Mouse (Mus musculus): Measurements from ENCODE around the gene Fbxo21. TPM values are rescaled to one million over a fixed set of nuclear protein-coding genes. Genes with fewer than 3 reads are reported as not detected.

Fbxo21 gene
- polyA plus RNA-seq, 1 experiment from 2014 or later, result 80.2 TPM

GRCm38 (mm10) chr5:117976263-117976656 lies 270 bp upstream of the Fbxo21 start:
- DNase-seq (ENCODE audit: low spot score) (no peak), ATAC-seq (ENCODE audit: low FRiP score) (peak; percentile 7; the same call in 1 of the 2 replicates)
- no peak overlapping the region for H3K9ac ChIP-seq (ENCODE audit: low read depth, low read length)
- no peaks in the 10 kb centered on the region for H3K27me3 ChIP-seq (ENCODE audit: control insufficient read depth, insufficient read depth, low read length)
- H3K4me1 ChIP-seq (replicated peaks; ENCODE audit: control insufficient read depth, insufficient read depth, low read length), result peaks cover 6% of the 10 kb centered on the region; the same call in 1 of the 2 replicates
- no peaks in the 10 kb centered on the region for H3K36me3 ChIP-seq (ENCODE audit: control insufficient read depth, insufficient read depth, low read length)
- peak overlapping the region; percentile 66; the same call in 1 of the 2 replicates for H3K4me2 ChIP-seq (replicated peaks; ENCODE audit: low read depth, low read length)
- WGBS, result 21% methylated on average over 19 of the region's 19 CpGs
- peak overlapping the region; percentile 99 for H3K4me3 ChIP-seq (ENCODE audit: low read depth, low read length)
- H3K27ac ChIP-seq (ENCODE audit: low read depth, low read length), result no peak overlapping the region
- H3K9me3 ChIP-seq (ENCODE audit: control insufficient read depth, low read length), result no peaks in the 10 kb centered on the region

DNA sequence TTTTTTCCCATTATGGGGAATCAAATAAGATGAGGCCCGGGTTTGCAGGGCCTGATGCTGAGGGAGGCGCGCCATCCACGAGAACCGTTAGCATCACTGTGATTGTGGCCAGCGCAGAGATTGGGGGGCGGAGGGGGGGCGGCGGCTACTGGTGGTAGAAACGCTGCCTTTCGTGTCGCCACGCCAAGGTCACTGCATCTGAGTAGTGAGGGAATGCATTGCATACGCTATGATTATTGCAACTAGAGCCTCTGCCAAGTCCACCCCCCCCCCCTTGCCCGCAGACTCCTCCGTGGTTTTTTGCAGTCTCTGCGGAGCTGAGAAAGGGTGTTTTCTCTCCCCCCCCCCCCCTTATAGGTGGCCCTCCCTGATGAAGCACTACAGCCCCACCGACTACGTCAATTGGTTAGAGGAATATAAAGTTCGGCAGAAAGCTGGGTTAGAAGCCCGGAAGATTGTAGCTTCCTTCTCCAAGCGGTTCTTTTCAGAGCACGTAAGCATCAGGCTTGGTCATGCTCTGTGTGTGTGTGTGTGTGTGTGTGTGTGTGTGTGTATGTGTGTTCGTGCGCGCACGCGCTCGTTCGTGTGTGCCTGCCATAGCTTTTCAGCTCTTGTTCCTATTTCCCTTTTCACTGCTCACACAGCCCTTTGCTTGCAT lies 1.1 kb downstream of the Fbxo21 start:
- Histone ChIP-seq H3K4me1 (replicated peaks; ENCODE audit: control insufficient read depth, insufficient read depth, low read length) (peaks cover 6% of the 10 kb centered on the region; the same call in 1 of the 2 replicates), H3K27me3 (ENCODE audit: control insufficient read depth, insufficient read depth, low read length) (no peaks in the 10 kb centered on the region), H3K4me3 (ENCODE audit: low read depth, low read length) (peak overlapping the region; percentile 99), H3K36me3 (ENCODE audit: control insufficient read depth, insufficient read depth, low read length) (0 out of 2 replicates have a peak, but pooled peaks cover 3% of the 10 kb centered on the region), H3K9ac (ENCODE audit: low read depth, low read length) (peak overlapping the region; percentile 98), H3K27ac (ENCODE audit: low read depth, low read length) (peak overlapping the region; percentile 83; the same call in 1 of the 2 replicates), H3K9me3 (ENCODE audit: control insufficient read depth, low read length) (no peaks in the 10 kb centered on the region), H3K4me2 (replicated peaks; ENCODE audit: low read depth, low read length) (peak overlapping the region; percentile 66)
- DNase-seq (ENCODE audit: low spot score) (peak; percentile 43), ATAC-seq (ENCODE audit: low FRiP score) (no peak)
- 22% methylated on average over 28 of the region's 30 CpGs for WGBS

- H3K4me1 ChIP-seq (replicated peaks; ENCODE audit: control insufficient read depth, insufficient read depth, low read length), result peaks cover 6% of the 10 kb centered on the region; the same call in 1 of the 2 replicates
- peak overlapping the region; percentile 66 for H3K4me2 ChIP-seq (replicated peaks; ENCODE audit: low read depth, low read length)
- peak overlapping the region; percentile 98 for H3K9ac ChIP-seq (ENCODE audit: low read depth, low read length)
- WGBS, result 53% methylated on average over 17 of the region's 17 CpGs
- H3K27ac ChIP-seq (ENCODE audit: low read depth, low read length), result no peak overlapping the region
- DNase-seq (ENCODE audit: low spot score) (no peak), ATAC-seq (ENCODE audit: low FRiP score) (no peak)
- no peaks in the 10 kb centered on the region for H3K9me3 ChIP-seq (ENCODE audit: control insufficient read depth, low read length)
- H3K36me3 ChIP-seq (ENCODE audit: control insufficient read depth, insufficient read depth, low read length), result peaks cover 7% of the 10 kb centered on the region
- no peaks in the 10 kb centered on the region for H3K27me3 ChIP-seq (ENCODE audit: control insufficient read depth, insufficient read depth, low read length)
- H3K4me3 ChIP-seq (ENCODE audit: low read depth, low read length), result peak overlapping the region; percentile 99
These were observed 1.7 kb downstream of the Fbxo21 start for GRCm38 (mm10) chr5:117978159-117978697.

DNA sequence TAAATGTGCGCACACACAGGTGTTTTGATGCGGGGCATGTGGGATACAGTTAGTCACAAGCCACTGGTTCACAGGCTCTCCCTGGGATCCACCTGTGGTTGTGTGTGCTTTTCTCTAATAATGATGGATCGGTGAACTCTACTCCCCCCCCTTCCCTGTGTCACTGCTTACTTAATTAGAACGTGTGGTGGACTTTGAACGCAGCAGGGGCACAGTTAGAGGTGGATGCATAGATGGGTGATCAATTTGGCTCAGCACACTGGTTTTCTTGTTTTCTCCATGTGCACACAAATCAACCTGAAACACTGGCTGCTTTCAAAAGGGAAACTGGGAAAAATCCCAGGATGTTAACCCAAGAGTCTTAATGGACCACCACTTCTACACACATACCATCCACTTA lies 2.6 kb downstream of the Fbxo21 start:
- Histone ChIP-seq H3K4me1 (replicated peaks; ENCODE audit: control insufficient read depth, insufficient read depth, low read length) (peaks cover 6% of the 10 kb centered on the region; the same call in 1 of the 2 replicates), H3K9me3 (ENCODE audit: control insufficient read depth, low read length) (no peaks in the 10 kb centered on the region), H3K9ac (ENCODE audit: low read depth, low read length) (no peak overlapping the region), H3K36me3 (ENCODE audit: control insufficient read depth, insufficient read depth, low read length) (peaks cover 9% of the 10 kb centered on the region), H3K4me2 (replicated peaks; ENCODE audit: low read depth, low read length) (no peak overlapping the region), H3K27me3 (ENCODE audit: control insufficient read depth, insufficient read depth, low read length) (no peaks in the 10 kb centered on the region), H3K27ac (ENCODE audit: low read depth, low read length) (no peak overlapping the region), H3K4me3 (ENCODE audit: low read depth, low read length) (no peak overlapping the region)
- ATAC-seq (ENCODE audit: low FRiP score), result no peak
- 87% methylated on average over 5 of the region's 5 CpGs for WGBS
- DNase-seq (ENCODE audit: low spot score), result no peak

GRCm38 (mm10) chr5:117980921-117981320 lies 4.4 kb downstream of the Fbxo21 start:
- Histone ChIP-seq H3K36me3 (ENCODE audit: control insufficient read depth, insufficient read depth, low read length) (peaks cover 9% of the 10 kb centered on the region), H3K4me3 (ENCODE audit: low read depth, low read length) (no peak overlapping the region), H3K4me1 (replicated peaks; ENCODE audit: control insufficient read depth, insufficient read depth, low read length) (peaks cover 6% of the 10 kb centered on the region; the same call in 1 of the 2 replicates), H3K9me3 (ENCODE audit: control insufficient read depth, low read length) (no peaks in the 10 kb centered on the region), H3K4me2 (replicated peaks; ENCODE audit: low read depth, low read length) (no peak overlapping the region), H3K27ac (ENCODE audit: low read depth, low read length) (no peak overlapping the region), H3K9ac (ENCODE audit: low read depth, low read length) (no peak overlapping the region), H3K27me3 (ENCODE audit: control insufficient read depth, insufficient read depth, low read length) (no peaks in the 10 kb centered on the region)
- 87% methylated on average over 8 of the region's 8 CpGs for WGBS
- no peak for ATAC-seq (ENCODE audit: low FRiP score)
- no peak for DNase-seq (ENCODE audit: low spot score)

DNA sequence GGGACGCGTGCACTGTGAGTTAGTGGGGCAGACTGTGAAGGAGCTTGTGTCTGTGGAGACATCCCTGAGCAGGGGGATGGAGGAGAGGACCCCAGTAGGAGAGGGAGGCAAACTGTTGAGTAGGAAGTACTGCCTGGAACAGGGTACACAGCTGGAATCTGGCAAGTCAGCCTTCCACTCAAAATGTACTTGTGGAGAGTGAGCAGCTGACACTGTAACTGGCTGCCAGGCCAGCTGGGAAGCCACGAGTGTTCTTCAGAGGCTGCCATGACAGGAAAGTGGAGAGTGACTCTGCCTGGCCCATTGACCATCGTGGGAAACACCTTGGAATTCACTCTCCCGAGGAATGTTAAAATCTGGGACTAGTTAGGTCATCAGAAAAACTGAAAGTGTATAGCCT lies 5.4 kb downstream of the Fbxo21 start:
- ATAC-seq (ENCODE audit: low FRiP score) (no peak), DNase-seq (ENCODE audit: low spot score) (no peak)
- no peaks in the 10 kb centered on the region for H3K9me3 ChIP-seq (ENCODE audit: control insufficient read depth, low read length)
- peaks cover 9% of the 10 kb centered on the region for H3K36me3 ChIP-seq (ENCODE audit: control insufficient read depth, insufficient read depth, low read length)
- H3K4me2 ChIP-seq (replicated peaks; ENCODE audit: low read depth, low read length), result no peak overlapping the region
- no peak overlapping the region for H3K9ac ChIP-seq (ENCODE audit: low read depth, low read length)
- H3K4me3 ChIP-seq (ENCODE audit: low read depth, low read length), result no peak overlapping the region
- WGBS, result 95% methylated on average over 5 of the region's 5 CpGs
- H3K27ac ChIP-seq (ENCODE audit: low read depth, low read length), result no peak overlapping the region
- H3K4me1 ChIP-seq (replicated peaks; ENCODE audit: control insufficient read depth, insufficient read depth, low read length), result peaks cover 6% of the 10 kb centered on the region; the same call in 1 of the 2 replicates
- H3K27me3 ChIP-seq (ENCODE audit: control insufficient read depth, insufficient read depth, low read length), result no peaks in the 10 kb centered on the region

- Histone ChIP-seq H3K9me3 (ENCODE audit: control insufficient read depth, low read length) (no peaks in the 10 kb centered on the region), H3K36me3 (ENCODE audit: control insufficient read depth, insufficient read depth, low read length) (peaks cover 11% of the 10 kb centered on the region), H3K4me2 (replicated peaks; ENCODE audit: low read depth, low read length) (no peak overlapping the region), H3K9ac (ENCODE audit: low read depth, low read length) (no peak overlapping the region), H3K4me1 (replicated peaks; ENCODE audit: control insufficient read depth, insufficient read depth, low read length) (no peaks in the 10 kb centered on the region), H3K27me3 (ENCODE audit: control insufficient read depth, insufficient read depth, low read length) (no peaks in the 10 kb centered on the region), H3K4me3 (ENCODE audit: low read depth, low read length) (no peak overlapping the region), H3K27ac (ENCODE audit: low read depth, low read length) (no peak overlapping the region)
- ATAC-seq (ENCODE audit: low FRiP score), result no peak
- no peak for DNase-seq (ENCODE audit: low spot score)
- WGBS, result 69% methylated on average over 4 of the region's 4 CpGs
These were observed 9.8 kb downstream of the Fbxo21 start for GRCm38 (mm10) chr5:117986327-117986726.

- no peak overlapping the region for H3K27ac ChIP-seq (ENCODE audit: low read depth, low read length)
These were observed 11.4 kb downstream of the Fbxo21 start for GRCm38 (mm10) chr5:117987891-117988290.

GRCm38 (mm10) chr5:117988367-117988766 lies 11.8 kb downstream of the Fbxo21 start:
- no peak overlapping the region for H3K4me3 ChIP-seq (ENCODE audit: low read depth, low read length)
- no peak overlapping the region for H3K27ac ChIP-seq (ENCODE audit: low read depth, low read length)
- no peaks in the 10 kb centered on the region for H3K9me3 ChIP-seq (ENCODE audit: control insufficient read depth, low read length)
- H3K27me3 ChIP-seq (ENCODE audit: control insufficient read depth, insufficient read depth, low read length), result no peaks in the 10 kb centered on the region
- no peak for DNase-seq (ENCODE audit: low spot score)
- H3K4me1 ChIP-seq (replicated peaks; ENCODE audit: control insufficient read depth, insufficient read depth, low read length), result no peaks in the 10 kb centered on the region
- no peak overlapping the region for H3K9ac ChIP-seq (ENCODE audit: low read depth, low read length)
- ATAC-seq (ENCODE audit: low FRiP score), result no peak
- H3K4me2 ChIP-seq (replicated peaks; ENCODE audit: low read depth, low read length), result no peak overlapping the region
- H3K36me3 ChIP-seq (ENCODE audit: control insufficient read depth, insufficient read depth, low read length), result 0 out of 2 replicates have a peak, but pooled peaks cover 6% of the 10 kb centered on the region
- WGBS, result 95% methylated on average over 9 of the region's 9 CpGs

More at GRCm38 (mm10) chr5:117987891-117988290, 11.4 kb downstream of the Fbxo21 start:
- Histone ChIP-seq H3K4me2 (replicated peaks; ENCODE audit: low read depth, low read length) (no peak overlapping the region), H3K9me3 (ENCODE audit: control insufficient read depth, low read length) (no peaks in the 10 kb centered on the region), H3K9ac (ENCODE audit: low read depth, low read length) (no peak overlapping the region), H3K4me1 (replicated peaks; ENCODE audit: control insufficient read depth, insufficient read depth, low read length) (no peaks in the 10 kb centered on the region), H3K4me3 (ENCODE audit: low read depth, low read length) (no peak overlapping the region), H3K36me3 (ENCODE audit: control insufficient read depth, insufficient read depth, low read length) (peaks cover 10% of the 10 kb centered on the region), H3K27me3 (ENCODE audit: control insufficient read depth, insufficient read depth, low read length) (no peaks in the 10 kb centered on the region)
- 87% methylated on average over 3 of the region's 3 CpGs for WGBS
- DNase-seq (ENCODE audit: low spot score) (no peak), ATAC-seq (ENCODE audit: low FRiP score) (no peak)
